Mouse (Mus musculus): ENCODE results near the gene Slc10a6.

- no peak for TF ChIP-seq ZC3H11A (IDR thresholded peaks at IDR 0.05; ENCODE audit: borderline replicate concordance, low read depth, low read length)
- TF ChIP-seq ZNF384 (IDR thresholded peaks at IDR 0.05; ENCODE audit: low read depth, low read length) = no peak
- no peak for TF ChIP-seq CHD2 (IDR thresholded peaks at IDR 0.05; ENCODE audit: low read depth, low read length)
These were observed 15.0 kb upstream of the Slc10a6 start for GRCm38 (mm10) chr5:103644167-103644566.

Data from ES-E14 (cell line).